Mouse (Mus musculus) embryonic fibroblast, embryonic 13.5 days (primary cell): ENCODE measurements around the gene Ap3b1.

Experiments used
- CTCF ChIP-seq: IDR thresholded peaks from 2 replicates; pipeline ENCODE4 v1.5.1; 2011; ENCODE audit warnings: mild to moderate bottlenecking, control low read depth, low read length, moderate library complexity, borderline replicate concordance; ENCODE audit not compliant: insufficient read depth
- POLR2A ChIP-seq: IDR thresholded peaks from 2 replicates; pipeline ENCODE4 v1.6.1; 2011; ENCODE audit warnings: low read depth, mild to moderate bottlenecking, control low read depth, low read length, moderate library complexity

DNA sequence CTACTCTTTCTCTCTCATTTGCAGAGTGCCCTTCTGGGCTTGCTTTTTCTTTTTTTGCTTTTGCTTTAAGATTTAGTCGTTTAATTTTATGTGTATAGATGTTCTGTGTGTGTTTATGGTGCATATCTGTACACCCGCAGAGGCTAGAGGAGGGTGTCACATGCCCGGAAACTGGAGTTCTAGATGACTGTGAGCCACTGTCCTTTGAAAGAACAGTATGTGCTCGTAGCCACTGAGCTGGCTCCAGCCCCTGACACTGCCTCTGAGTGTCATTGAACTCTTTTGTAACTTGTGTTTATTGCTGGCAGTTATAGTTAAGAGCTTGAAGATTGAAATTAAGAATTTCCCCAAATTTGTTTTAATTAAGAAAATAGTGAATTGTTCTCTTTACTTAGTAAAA lies 82.4 kb downstream of the Ap3b1 start:
- TF ChIP-seq CTCF (no peak), POLR2A (no peak)
